Mouse (Mus musculus) bone marrow, adult 2 months (tissue): Measurements from ENCODE around the gene Srrm4. TPM values are rescaled to one million over a fixed set of nuclear protein-coding genes. Genes with fewer than 3 reads are reported as not detected.
A peak's percentile ranks its signal among the peaks of the same experiment; 100 is the strongest.

Experiments used
- H3K27ac ChIP-seq: fragments of 200-500 bp; 2 replicates; pipeline ENCODE4 v1.5.1; 2012; ENCODE audit warnings: low read depth, mild to moderate bottlenecking, control low read depth, inconsistent platforms, low read length; ENCODE audit not compliant: control insufficient read depth, poor library complexity, insufficient read depth
- H3K4me1 ChIP-seq: fragments of 200-500 bp; 2 replicates; pipeline ENCODE4 v1.6.1; 2011; ENCODE audit warnings: low read length; ENCODE audit not compliant: control insufficient read depth, insufficient read depth
- H3K4me3 ChIP-seq: fragments of 200-500 bp; replicated peaks from 2 replicates; pipeline ENCODE3; 2011; ENCODE audit warnings: mild to moderate bottlenecking, low read depth, low read length, control low read depth; ENCODE audit not compliant: control insufficient read depth
- CTCF ChIP-seq: fragments of 200-500 bp; IDR thresholded peaks from 2 replicates; pipeline ENCODE4 v1.5.1; 2011; ENCODE audit warnings: low read length, control low read depth; ENCODE audit not compliant: control insufficient read depth, insufficient read depth
- POLR2A ChIP-seq: fragments of 200-500 bp; IDR thresholded peaks from 2 replicates; pipeline ENCODE4 v1.6.1; 2011; ENCODE audit warnings: low read depth, mild to moderate bottlenecking, control low read depth, low read length, borderline replicate concordance; ENCODE audit not compliant: control insufficient read depth
- WGBS: fragments of 180-500 bp; shearing (Covaris S2); methylation state at CpG from one replicate; pipeline ENCODE4 v1.1.7; 2018; 5-methylcytosine and 5-hydroxymethylcytosine counted together
- polyA plus RNA-seq: library from polyadenylated mRNA; stranded (reverse); fragments of >200 nt; gene quantifications from 2 replicates; pipeline ENCODE4 v1.2.4, GENCODE M21; 2011; ENCODE audit warnings: low replicate concordance; ENCODE audit not compliant: missing spikeins, insufficient read depth, insufficient read length

Gene Srrm4
- 0.30 TPM in 1 of 2 replicates, not detected in the other for polyA plus RNA-seq

GRCm38 (mm10) chr5:116591346-116592048, at the start of gene Srrm4:
Gene Srrm4 (minus strand): TSS chr5:116591817.
- H3K4me3 ChIP-seq: no peak within 1 kb of the TSS
- 3% methylated on average over 50 of the region's 53 CpGs for WGBS
- TF ChIP-seq POLR2A (no peak), CTCF (no peak)
- H3K27ac ChIP-seq: no peak within 1 kb of the TSS
- H3K4me1 ChIP-seq: no peaks in the 10 kb centered on the region

DNA sequence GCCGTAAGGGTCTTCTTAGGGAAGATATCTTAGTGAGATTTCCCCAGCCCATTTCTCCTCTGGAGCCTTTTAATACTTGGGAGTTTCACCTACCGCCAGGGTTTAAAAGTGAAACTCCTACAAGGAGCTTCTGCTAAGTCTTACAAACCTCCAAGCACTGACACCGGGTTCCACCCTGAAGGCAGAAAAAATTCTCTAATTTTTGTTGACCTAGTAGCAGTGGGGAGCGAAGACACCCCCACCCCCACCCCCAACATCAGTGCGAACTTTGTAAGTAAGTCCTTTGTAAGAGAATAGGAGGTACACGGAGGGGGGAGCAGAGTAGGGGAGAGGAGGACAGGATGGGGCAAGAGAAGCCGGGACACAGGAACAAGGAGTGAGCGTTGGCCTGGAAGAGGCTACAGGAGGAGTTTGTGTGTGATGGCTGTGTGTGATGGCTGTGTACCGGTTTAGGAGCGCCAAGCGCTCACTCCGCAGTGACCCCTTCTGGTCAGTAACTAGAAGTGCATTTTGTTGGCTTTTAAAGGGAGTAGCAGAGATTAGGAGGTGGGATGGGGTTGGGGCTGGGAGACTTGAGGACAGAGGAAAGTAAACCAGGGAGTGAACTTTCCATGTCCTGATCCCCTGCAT, 1.3 kb upstream of the Srrm4 start:
- WGBS: 5% methylated on average over 12 of the region's 12 CpGs
- Histone ChIP-seq H3K4me1 (no peaks in the 10 kb centered on the region), H3K27ac (no peak overlapping the region), H3K4me3 (no peak overlapping the region)
- TF ChIP-seq POLR2A (no peak), CTCF (peak; percentile 31; the same call in 1 of the 2 replicates)

DNA sequence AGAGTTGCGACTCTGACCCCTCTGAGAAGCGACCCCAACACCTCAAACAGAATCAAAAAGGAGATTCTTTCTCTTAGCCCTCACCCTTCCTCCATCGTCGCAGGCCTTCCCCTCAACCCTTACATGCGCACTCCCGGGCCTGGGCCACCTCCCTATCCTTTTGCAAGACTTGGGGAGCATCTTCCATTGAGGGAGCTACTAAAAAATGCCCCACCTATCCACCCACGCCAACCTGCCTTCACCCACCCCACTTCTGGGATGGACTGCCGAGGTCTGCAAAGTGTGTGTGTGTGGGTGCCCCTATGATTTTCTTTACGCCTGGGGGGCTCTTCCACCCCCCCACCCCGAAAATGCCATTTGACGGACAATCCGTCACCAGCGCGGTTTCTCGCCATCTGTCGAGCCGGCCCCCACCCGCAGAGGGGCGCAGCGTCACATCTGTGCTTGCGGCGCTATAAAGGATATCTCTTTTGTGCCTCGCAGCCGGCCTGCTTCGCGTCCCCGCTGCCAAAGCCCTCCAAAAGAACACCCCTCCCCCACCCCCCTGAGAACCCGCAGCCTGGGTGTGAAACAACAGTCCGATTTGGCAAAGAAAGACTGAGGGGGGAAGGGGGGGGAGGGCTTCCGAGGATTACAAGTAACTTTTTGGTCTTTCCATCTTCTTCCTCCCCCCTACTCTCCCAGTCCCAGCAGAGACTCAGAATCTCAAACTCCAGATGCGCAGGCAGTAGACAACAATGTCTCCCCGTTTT, 608 bp upstream of the Srrm4 start:
- whole genome bisulfite sequencing: 3% methylated on average over 32 of the region's 32 CpGs
- TF ChIP-seq POLR2A (no peak), CTCF (no peak)
- no peaks in the 10 kb centered on the region for H3K4me1 ChIP-seq
- no peak overlapping the region for H3K4me3 ChIP-seq
- no peak overlapping the region for H3K27ac ChIP-seq

DNA sequence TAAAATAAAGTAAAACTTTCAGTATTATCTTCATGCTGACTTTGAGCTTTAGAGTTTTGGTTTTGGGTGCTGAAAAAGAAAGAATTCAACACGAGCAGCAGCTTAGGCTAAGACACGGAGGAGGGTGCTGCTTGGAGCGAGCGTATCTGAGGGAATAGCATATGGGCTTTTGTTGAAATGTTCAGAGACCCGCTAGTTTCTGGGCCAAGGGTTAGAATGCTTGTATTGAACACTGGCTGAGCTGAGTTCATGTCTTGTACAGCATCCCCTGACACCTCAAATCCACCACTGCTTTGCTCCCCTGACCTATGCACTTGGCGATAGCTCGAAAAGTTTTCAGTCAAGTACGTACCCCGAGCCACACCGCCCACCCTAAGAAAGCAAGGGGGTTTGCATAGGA, 919 bp downstream of the Srrm4 start:
- TF ChIP-seq POLR2A: no peak
- TF ChIP-seq CTCF: no peak
- no peaks in the 10 kb centered on the region for H3K4me1 ChIP-seq
- no peak overlapping the region for H3K27ac ChIP-seq
- no peak overlapping the region for H3K4me3 ChIP-seq
- WGBS: 19% methylated on average over 10 of the region's 10 CpGs

DNA sequence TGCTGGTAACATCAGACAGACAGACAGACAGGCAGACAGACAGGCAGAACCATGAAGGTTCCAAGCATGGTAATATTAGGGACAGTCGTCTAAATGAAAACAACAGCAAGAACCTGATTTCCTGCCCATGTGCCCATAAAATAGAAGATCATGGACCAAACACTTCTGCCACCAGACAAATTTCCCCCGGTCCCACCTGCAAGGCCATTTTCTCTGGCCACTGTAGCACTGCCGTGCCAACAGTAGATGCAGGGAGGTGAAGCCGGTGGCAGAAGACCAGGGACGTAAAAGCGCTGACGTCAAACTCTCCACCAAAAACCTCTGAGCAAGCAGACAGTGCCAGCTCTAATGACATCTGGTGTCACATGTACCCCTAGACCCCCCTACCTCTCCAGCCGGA, 2.0 kb downstream of the Srrm4 start:
- no peak overlapping the region for H3K27ac ChIP-seq
- no peak overlapping the region for H3K4me3 ChIP-seq
- H3K4me1 ChIP-seq: no peaks in the 10 kb centered on the region
- TF ChIP-seq CTCF: no peak
- no peak for TF ChIP-seq POLR2A
- 65% methylated on average over 8 of the region's 8 CpGs for WGBS

GRCm38 (mm10) chr5:116588836-116589235, 2.8 kb downstream of the Srrm4 start:
- H3K27ac ChIP-seq: no peak overlapping the region
- TF ChIP-seq POLR2A (no peak), CTCF (no peak)
- H3K4me1 ChIP-seq: no peaks in the 10 kb centered on the region
- H3K4me3 ChIP-seq: no peak overlapping the region
- WGBS: 57% methylated on average over 10 of the region's 10 CpGs

- WGBS: 76% methylated on average over 8 of the region's 8 CpGs
- TF ChIP-seq POLR2A: no peak
- TF ChIP-seq CTCF: no peak
- Histone ChIP-seq H3K27ac (no peak overlapping the region), H3K4me3 (no peak overlapping the region), H3K4me1 (no peaks in the 10 kb centered on the region)
Observed at GRCm38 (mm10) chr5:116579533-116579932, 12.1 kb downstream of the Srrm4 start.

- 62% methylated on average over 5 of the region's 5 CpGs for WGBS
- Histone ChIP-seq H3K4me3 (no peak overlapping the region), H3K4me1 (no peaks in the 10 kb centered on the region), H3K27ac (no peak overlapping the region)
- no peak for TF ChIP-seq CTCF
- TF ChIP-seq POLR2A: no peak
Observed at GRCm38 (mm10) chr5:116577082-116577481, 14.5 kb downstream of the Srrm4 start.
